Mouse (Mus musculus) ES-Bruce4 (cell line): ENCODE results near the gene Zfp768. TPM values are rescaled to one million over a fixed set of nuclear protein-coding genes. Genes with fewer than 3 reads are reported as not detected.

Experiments
- H3K27ac ChIP-seq: 2 replicates; pipeline ENCODE4 v1.5.1; 2012; ENCODE audit warnings: low read length, inconsistent platforms; ENCODE audit not compliant: insufficient read depth
- H3K27me3 ChIP-seq: 2 replicates; pipeline ENCODE4 v1.6.1; 2012; ENCODE audit warnings: mild to moderate bottlenecking, low read length, inconsistent platforms; ENCODE audit not compliant: control insufficient read depth, poor library complexity, insufficient read depth, severe bottlenecking
- H3K36me3 ChIP-seq: 2 replicates; pipeline ENCODE4 v1.6.1; 2012; ENCODE audit warnings: inconsistent platforms, mild to moderate bottlenecking, low read length, moderate library complexity; ENCODE audit not compliant: control insufficient read depth, poor library complexity, insufficient read depth, severe bottlenecking
- H3K4me1 ChIP-seq: one replicate; pipeline ENCODE4 v1.8.1; 2011; ENCODE audit warnings: low read length; ENCODE audit not compliant: control insufficient read depth, insufficient read depth
- H3K4me3 ChIP-seq: 2 replicates; pipeline ENCODE4 v1.5.1; 2011; ENCODE audit warnings: low read depth, mild to moderate bottlenecking, low read length
- H3K9ac ChIP-seq: 2 replicates; pipeline ENCODE4 v1.6.1; 2012; ENCODE audit warnings: low read depth, mild to moderate bottlenecking, inconsistent platforms; ENCODE audit not compliant: poor library complexity, severe bottlenecking
- H3K9me3 ChIP-seq: replicated peaks from 2 replicates; pipeline ENCODE4 v1.6.1; 2012; ENCODE audit warnings: mild to moderate bottlenecking, low read length, inconsistent platforms; ENCODE audit not compliant: control insufficient read depth, poor library complexity, insufficient read depth, severe bottlenecking
- CTCF ChIP-seq: IDR thresholded peaks from one replicate; pipeline ENCODE4 v1.8.1; 2011; ENCODE audit warnings: low read depth, low read length
- EP300 ChIP-seq: IDR thresholded peaks from 2 replicates; pipeline ENCODE4 v1.6.1; 2011; ENCODE audit warnings: low read depth, low read length; ENCODE audit not compliant: insufficient read depth
- POLR2A ChIP-seq: IDR thresholded peaks from one replicate; pipeline ENCODE4 v1.8.1; 2011; ENCODE audit warnings: low read length; ENCODE audit not compliant: insufficient read depth
- polyA plus RNA-seq: library from polyadenylated mRNA; stranded (reverse); fragments of >200 nt; gene quantifications from 2 replicates; pipeline ENCODE4 v1.2.4, GENCODE M21; 2011; ENCODE audit warnings: low read depth; ENCODE audit not compliant: missing spikeins, insufficient read depth, insufficient read length

Zfp768 gene
- 7.0 and 7.8 TPM in 2 replicates for polyA plus RNA-seq

DNA sequence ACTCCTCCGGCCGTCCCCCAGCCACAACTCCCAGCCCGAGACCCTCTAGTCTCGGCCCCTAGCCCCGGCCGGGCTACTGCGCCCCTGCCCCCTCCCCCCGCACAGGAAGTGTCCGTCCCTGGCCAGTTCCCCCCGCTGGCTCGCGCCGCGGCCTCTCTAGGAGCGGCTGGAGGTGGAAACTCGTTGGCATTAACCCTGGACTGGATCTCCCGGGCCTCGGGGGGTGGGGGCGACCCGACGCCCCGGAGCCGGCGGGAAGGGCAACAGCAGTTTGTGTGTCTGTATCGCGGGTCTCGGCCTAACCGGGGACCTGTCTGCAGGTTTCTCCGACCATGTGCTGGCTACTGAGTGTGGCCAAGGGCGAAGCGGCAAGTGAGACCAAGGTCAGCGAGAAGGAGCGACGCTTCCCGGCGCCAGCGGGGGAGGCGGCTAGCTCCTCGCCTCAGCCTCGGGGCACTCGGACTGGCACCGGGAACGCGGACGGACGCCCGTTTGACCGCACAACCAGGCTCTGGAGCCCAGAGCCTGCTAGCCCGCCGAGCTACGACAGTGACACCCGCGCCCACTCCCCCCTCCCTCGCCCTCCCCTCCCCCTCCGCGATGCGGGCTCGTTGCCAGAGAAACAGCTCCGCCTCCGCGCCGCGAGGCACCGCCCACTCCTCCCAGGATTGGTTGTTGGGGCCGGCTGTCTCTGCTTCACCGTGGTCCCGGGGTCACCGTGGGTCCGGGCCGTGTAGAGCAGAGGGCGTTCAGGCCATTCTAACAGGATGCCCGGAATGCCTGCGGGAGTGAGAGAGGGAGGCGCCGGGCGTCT lies at the start of gene Zfp768:
Zfp768 (minus strand) TSS at position 78 of the 814 bp plus-strand sequence.
- H3K36me3 ChIP-seq, result no peaks in the 10 kb centered on the region
- H3K27me3 ChIP-seq, result no peaks in the 10 kb centered on the region
- H3K4me1 ChIP-seq, result no peaks in the 10 kb centered on the region
- peak within 1 kb of the TSS; percentile 88 for H3K4me3 ChIP-seq
- H3K9me3 ChIP-seq, result no peaks in the 10 kb centered on the region
- TF ChIP-seq EP300 (no peak), POLR2A (no peak), CTCF (no peak)
- H3K27ac ChIP-seq, result no peak within 1 kb of the TSS
- peak within 1 kb of the TSS; percentile 84 for H3K9ac ChIP-seq

DNA sequence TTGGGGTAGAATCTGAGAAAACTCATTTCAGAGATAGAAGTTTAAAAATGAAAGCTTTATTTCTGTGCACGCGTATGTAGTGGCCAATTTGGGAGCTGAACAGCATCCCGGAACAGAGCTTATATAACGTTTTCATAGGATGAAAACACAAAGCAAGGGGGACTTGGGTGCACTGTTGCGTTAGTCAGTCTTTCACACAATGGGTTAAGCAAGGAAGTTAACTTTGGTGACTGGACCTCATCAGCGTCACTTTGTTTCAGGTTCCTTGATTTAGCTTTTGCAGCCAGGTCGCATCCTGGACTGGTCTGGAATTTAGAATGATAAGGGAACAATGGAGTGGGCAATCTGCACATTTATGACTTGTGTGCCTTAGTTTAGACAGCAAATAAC lies 48.5 kb upstream of the Zfp768 start:
- Histone ChIP-seq H3K27ac (no peak overlapping the region), H3K9me3 (no peaks in the 10 kb centered on the region)
- no peak for TF ChIP-seq EP300
- no peak for TF ChIP-seq POLR2A
- no peak for TF ChIP-seq CTCF

DNA sequence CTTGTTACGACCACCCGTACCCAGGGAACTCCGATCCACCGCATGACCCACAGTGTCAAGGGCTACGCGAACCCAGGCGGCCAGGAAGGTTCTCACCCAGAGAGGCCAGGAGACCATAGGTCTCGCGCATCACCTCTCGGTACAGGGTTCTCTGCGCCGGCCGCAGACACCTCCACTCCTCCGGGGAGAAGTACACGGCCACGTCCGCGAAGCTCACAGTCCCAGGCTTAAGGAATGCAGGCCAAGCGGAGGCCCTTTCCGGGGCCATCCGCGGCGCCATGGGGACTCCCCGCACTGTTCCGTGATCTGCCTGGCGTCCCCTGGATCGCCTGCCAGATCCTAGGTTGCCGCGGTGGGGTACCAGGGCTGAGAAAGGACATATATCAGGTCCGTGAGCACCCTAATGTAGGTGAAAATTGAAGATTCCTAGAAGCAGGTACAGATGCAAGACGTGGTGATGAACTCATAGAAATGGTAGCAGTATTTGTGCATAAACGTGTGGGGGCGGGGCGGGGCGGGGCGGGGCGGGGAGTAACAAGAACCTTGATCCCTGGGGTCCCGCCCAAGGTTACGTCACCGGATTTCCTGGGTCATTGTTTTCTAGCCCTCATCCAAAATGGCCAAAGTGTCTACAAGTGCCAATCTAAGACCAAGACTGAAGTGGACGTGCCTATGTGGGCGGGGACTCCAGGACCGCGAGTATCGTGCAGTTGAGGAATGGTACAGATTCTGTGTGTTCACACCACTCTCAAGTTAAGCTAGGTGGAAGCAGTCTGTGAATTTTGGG lies 48.0 kb upstream of the Zfp768 start, which contains the start of gene E430018J23Rik:
E430018J23Rik (minus strand) TSS at position 473 of the 787 bp plus-strand sequence.
- Histone ChIP-seq H3K4me1 (peaks cover 2% of the 10 kb centered on the region), H3K9me3 (no peaks in the 10 kb centered on the region), H3K36me3 (no peaks in the 10 kb centered on the region; the same call in 1 of the 2 replicates), H3K4me3 (peak within 1 kb of the TSS; percentile 97), H3K9ac (peak within 1 kb of the TSS; percentile 59), H3K27ac (no peak within 1 kb of the TSS), H3K27me3 (no peaks in the 10 kb centered on the region)
- no peak for TF ChIP-seq CTCF
- TF ChIP-seq EP300, result 0 out of 2 replicates have a peak, but pooled peaks have one; percentile 16
- peak; percentile 62 for TF ChIP-seq POLR2A

More for the DNA sequence above, 48.5 kb upstream of the Zfp768 start:
- H3K9ac ChIP-seq, result peak overlapping the region; percentile 48
- no peaks in the 10 kb centered on the region; the same call in 1 of the 2 replicates for H3K36me3 ChIP-seq
- H3K27me3 ChIP-seq, result no peaks in the 10 kb centered on the region
- peak overlapping the region; percentile 75 for H3K4me3 ChIP-seq
- H3K4me1 ChIP-seq, result peaks cover 2% of the 10 kb centered on the region

DNA sequence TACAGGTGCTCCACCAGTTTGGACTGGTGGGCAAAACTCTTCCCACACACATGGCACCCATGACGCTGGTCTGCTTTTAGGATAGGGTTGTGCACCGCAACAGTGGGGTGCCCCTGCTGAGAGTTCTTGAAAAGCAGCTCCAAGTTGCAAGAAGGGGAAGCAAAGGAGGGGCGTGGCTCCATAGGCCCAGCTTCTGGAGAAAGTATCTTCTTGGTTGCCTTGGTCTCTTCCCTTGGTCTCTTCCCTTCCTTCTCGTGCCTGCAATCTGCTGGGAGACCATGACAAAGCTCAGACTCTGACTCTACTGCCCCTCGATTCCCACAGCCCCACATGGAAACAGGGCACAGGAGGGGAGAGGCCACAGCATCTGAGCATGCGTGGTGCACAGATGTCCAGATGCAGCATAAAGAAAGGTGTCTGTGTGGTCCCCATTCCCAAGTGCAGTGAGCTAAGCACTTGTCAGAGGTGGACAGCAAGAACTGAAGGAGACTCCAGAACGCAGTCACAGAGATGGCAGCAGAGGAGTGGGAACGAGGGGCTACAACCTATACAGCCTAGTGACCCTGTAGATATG lies 46.9 kb upstream of the Zfp768 start:
- H3K27me3 ChIP-seq, result no peaks in the 10 kb centered on the region
- H3K4me1 ChIP-seq, result peaks cover 2% of the 10 kb centered on the region
- H3K27ac ChIP-seq, result no peak overlapping the region
- H3K36me3 ChIP-seq, result no peaks in the 10 kb centered on the region; the same call in 1 of the 2 replicates
- no peaks in the 10 kb centered on the region for H3K9me3 ChIP-seq
- H3K4me3 ChIP-seq, result no peak overlapping the region
- TF ChIP-seq POLR2A, result no peak
- TF ChIP-seq CTCF, result no peak
- TF ChIP-seq EP300, result no peak
- H3K9ac ChIP-seq, result no peak overlapping the region

DNA sequence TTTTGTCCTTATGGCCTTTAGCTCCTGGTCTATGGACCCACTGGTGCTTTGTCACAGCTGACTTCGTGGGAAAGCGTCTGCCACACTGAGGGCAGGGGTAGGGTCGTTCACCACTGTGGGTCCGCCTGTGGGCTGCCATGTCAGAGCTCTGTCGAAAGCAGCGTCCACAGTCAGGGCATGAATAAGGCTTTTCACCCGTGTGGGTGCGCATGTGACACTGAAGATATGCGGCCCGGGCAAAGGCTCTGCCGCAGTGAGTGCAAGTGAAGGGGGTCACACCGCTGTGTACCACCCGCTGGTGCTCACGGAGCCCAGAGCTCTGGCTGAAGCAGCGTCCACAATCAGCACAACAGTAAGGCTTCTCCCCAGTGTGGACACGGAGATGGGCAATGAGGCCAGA lies 46.1 kb upstream of the Zfp768 start:
- TF ChIP-seq POLR2A (no peak), CTCF (no peak), EP300 (no peak)
- Histone ChIP-seq H3K27me3 (no peaks in the 10 kb centered on the region), H3K4me1 (peaks cover 2% of the 10 kb centered on the region), H3K9ac (no peak overlapping the region), H3K36me3 (no peaks in the 10 kb centered on the region; the same call in 1 of the 2 replicates), H3K27ac (no peak overlapping the region), H3K4me3 (peak overlapping the region; percentile 2; the same call in 1 of the 2 replicates), H3K9me3 (no peaks in the 10 kb centered on the region)
